Mouse (Mus musculus) embryonic facial prominence, embryonic 13.5 days (tissue): Measurements from ENCODE around the gene Tet2. TPM values are rescaled to one million over a fixed set of nuclear protein-coding genes. Genes with fewer than 3 reads are reported as not detected.
"Not testable (repeated sequence)": the region's sequence is repeated elsewhere in the genome, so short reads cannot be mapped to it uniquely, and the experiment has no call there.

Source experiments
- ATAC-seq: fragments of 200-750 bp; cut with Nextera tagmentation; 2 replicates; pipeline ENCODE4 v1.8.0; 2017; ENCODE audit warnings: low read depth; ENCODE audit not compliant: insufficient number of reproducible peaks, insufficient read depth, low FRiP score, low TSS enrichment
- H3K27ac ChIP-seq: fragments of 300-500 bp; sonication (generic); 2 replicates; pipeline ENCODE4 v1.5.1; 2015; ENCODE audit warnings: moderate library complexity, mild to moderate bottlenecking, inconsistent platforms
- H3K27me3 ChIP-seq: fragments of 300-500 bp; sonication (generic); 2 replicates; pipeline ENCODE4 v1.6.1; 2015; ENCODE audit warnings: mild to moderate bottlenecking, inconsistent platforms
- H3K36me3 ChIP-seq: fragments of 300-500 bp; sonication (generic); 2 replicates; pipeline ENCODE4 v1.6.1; 2015; ENCODE audit warnings: mild to moderate bottlenecking, inconsistent platforms
- H3K4me1 ChIP-seq: fragments of 300-500 bp; sonication (generic); 2 replicates; pipeline ENCODE4 v1.6.1; 2015; ENCODE audit warnings: inconsistent platforms
- H3K4me2 ChIP-seq: fragments of 300-500 bp; sonication (generic); 2 replicates; pipeline ENCODE4 v1.6.1; 2015; ENCODE audit warnings: moderate library complexity, mild to moderate bottlenecking, inconsistent platforms
- H3K4me3 ChIP-seq: fragments of 300-500 bp; sonication (generic); 2 replicates; pipeline ENCODE4 v1.5.1; 2015; ENCODE audit warnings: mild to moderate bottlenecking, inconsistent platforms
- H3K9ac ChIP-seq: fragments of 300-500 bp; sonication (generic); 2 replicates; pipeline ENCODE4 v1.6.1; 2015; ENCODE audit warnings: mild to moderate bottlenecking, inconsistent platforms
- H3K9me3 ChIP-seq: fragments of 300-500 bp; sonication (generic); 2 replicates; pipeline ENCODE4 v1.6.1; 2016; ENCODE audit warnings: inconsistent platforms
- whole genome bisulfite sequencing: fragments of 180-500 bp; shearing (Covaris S2); methylation state at CpG from one replicate; pipeline ENCODE4 v1.1.7; 2015; ENCODE audit warnings: mixed read lengths; 5-methylcytosine and 5-hydroxymethylcytosine counted together
- polyA plus RNA-seq: library from polyadenylated mRNA; unstranded; fragments of >200 nt; fragmentation: Nextera tagmentation; extraction: Ambion mirVana; gene quantifications from 2 replicates; pipeline ENCODE4 v1.2.1, GENCODE M21; 2015

Gene Tet2
- polyA plus RNA-seq = 21.1 and 23.4 TPM in 2 replicates

DNA sequence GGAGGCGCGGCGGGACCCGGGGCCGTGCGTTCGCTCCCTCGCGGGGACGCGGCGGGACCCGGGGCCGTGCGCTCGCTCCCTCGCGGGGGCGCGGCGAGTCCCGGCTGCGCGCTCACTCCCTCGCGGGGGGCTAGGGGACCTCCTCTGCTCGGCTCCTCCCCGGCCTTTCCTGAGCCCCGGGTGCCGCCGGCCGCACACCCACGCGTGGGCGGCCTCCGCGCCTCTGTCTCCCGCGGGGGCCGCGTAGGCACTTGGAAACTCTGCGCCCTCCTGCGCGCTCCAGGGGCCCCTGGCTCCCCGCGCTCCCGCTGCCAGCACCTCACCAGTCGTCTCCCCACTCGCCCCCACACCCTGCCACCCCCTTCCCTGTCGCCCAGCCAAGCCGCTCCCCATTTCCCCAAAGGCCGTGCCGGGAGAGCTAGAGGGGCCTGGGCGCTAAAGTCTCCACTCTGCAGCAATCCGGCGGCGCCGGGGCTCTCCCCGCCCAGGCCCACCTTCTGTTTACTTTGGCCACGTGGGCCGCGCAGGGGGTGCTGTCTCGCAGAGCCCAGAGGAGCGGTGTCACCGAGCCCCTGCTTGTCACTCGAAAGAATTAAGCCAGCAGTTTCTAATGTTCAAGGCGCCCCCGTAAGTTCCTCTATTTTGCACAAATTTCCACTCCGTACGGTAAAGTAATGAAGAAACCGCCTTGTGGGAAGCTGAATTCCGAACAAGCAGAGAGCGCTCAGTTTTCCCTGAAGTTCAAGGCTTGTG, at the start of gene Tet2:
Gene Tet2 (minus strand): TSS at position 589 of the 753 bp plus-strand sequence.
- Histone ChIP-seq H3K27me3 (no peaks in the 10 kb centered on the region), H3K4me3 (peak within 1 kb of the TSS; percentile 79), H3K9me3 (no peaks in the 10 kb centered on the region), H3K9ac (peak within 1 kb of the TSS; percentile 86), H3K4me1 (peaks cover 14% of the 10 kb centered on the region), H3K36me3 (no peaks in the 10 kb centered on the region), H3K4me2 (peak within 1 kb of the TSS; percentile 73), H3K27ac (peak within 1 kb of the TSS; percentile 97)
- peak; percentile 77 for ATAC-seq
- WGBS = under 1% methylated on average over 71 of the region's 73 CpGs

DNA sequence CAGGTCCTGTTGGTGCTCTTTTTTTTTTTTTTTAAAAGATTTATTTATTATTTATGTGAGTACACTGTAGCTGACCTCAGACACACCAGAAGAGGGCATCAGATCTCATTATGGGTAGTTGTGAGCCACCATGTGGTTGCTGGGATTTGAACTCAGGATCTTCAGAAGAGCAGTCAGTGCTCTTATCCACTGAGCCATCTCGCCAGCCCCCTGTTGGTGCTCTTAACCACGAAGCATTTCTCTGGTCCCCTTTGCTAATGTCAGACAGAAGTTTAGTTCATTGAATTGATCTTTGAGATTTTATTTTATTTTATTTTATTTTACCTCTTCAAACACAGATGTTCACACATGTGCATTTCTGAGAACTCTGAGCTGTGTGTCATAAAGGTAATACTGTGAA, 48.1 kb upstream of the Tet2 start:
- not testable (repeated sequence) for H3K9ac ChIP-seq, H3K36me3 ChIP-seq, ATAC-seq, H3K4me1 ChIP-seq, H3K4me2 ChIP-seq, H3K9me3 ChIP-seq, H3K27me3 ChIP-seq, H3K4me3 ChIP-seq, H3K27ac ChIP-seq
- WGBS = 89% methylated on average over 2 of the region's 2 CpGs

DNA sequence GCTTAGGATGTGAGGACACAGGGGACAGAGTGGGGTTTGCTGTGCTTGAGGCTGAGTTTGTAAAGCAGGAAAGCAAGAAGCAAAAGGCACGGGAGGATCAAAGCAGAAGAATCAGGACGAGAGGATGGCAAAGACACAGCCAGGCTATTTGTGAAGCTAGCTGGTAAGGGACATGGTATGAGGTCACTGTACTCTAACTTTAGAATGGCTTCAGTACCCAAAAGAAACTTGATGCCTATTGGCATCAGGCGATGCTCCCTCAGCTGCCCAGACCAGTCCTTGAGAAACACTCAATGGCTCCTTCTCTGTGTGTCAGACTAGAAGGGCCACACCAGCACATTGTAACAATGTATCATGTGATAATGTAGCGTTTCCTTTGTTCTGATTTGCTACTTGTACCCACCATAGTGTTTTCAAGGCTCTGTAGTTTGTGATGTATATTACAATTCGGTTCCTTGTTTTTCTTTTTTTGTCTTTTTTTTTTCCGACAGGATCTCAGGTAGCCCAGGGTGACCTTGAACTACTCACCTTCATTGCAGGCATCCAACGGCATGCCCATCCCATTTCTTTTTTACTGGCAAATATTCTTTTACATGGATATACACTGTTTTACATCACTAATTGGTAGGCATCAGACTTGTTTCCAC, 45.7 kb upstream of the Tet2 start:
- Histone ChIP-seq H3K4me3 (no peak overlapping the region), H3K4me2 (no peak overlapping the region), H3K36me3 (no peaks in the 10 kb centered on the region), H3K9ac (no peak overlapping the region), H3K4me1 (no peaks in the 10 kb centered on the region), H3K27me3 (no peaks in the 10 kb centered on the region), H3K27ac (no peak overlapping the region), H3K9me3 (no peaks in the 10 kb centered on the region)
- 83% methylated on average over 7 of the region's 7 CpGs for WGBS
- ATAC-seq = no peak

DNA sequence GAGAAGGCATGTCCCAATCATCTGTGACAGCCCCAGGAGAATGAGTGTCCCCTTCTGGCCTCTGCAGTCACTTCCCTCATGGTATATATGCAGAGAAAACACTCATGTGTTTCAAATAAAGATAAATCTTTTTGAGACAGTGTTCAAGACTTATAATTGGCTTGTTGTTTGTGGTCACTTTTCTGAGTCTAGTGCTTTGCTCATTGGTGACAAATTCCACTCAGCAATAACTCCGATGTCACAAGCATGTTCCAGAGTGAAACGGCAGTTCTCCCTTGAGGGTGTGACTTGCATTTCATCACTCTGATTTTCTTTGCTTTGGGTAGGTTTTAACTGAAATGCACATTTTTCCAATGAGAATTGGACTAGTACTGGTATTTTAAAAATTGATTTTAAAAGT, 40.1 kb upstream of the Tet2 start:
- H3K36me3 ChIP-seq = no peaks in the 10 kb centered on the region

DNA sequence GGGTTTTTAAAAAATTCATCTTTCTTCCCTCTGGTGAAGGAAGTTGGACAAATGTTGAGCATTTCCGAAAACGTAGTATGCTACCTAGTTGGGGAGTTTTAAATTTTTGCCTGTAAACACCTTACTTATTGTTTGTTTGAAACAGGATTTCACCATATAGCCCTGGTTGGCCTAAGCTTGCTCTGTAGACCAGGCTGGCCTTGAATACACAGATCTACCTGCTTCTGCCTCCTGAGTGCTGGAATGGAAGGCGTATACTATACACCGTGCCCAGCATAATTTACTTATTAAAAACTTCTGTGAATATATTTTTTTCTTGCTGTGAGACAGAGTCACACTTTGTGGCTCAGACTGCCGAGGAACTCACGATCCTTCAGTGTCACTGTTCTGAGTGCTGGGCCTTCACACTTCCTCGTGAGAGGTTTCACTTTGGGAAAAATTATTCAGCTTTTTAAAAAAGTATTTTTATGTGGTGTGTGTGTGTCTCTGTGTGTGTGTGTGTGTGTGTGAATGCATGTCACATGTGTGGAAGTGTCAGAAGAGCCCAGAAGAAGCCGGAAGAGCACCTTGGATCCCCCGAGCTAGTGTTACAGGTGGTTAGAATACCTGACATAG, 38.6 kb upstream of the Tet2 start:
- Histone ChIP-seq H3K4me3 (no peak overlapping the region), H3K27ac (no peak overlapping the region), H3K4me2 (no peak overlapping the region), H3K4me1 (0 out of 2 replicates have a peak, but pooled peaks cover 5% of the 10 kb centered on the region), H3K9ac (no peak overlapping the region), H3K36me3 (no peaks in the 10 kb centered on the region), H3K9me3 (no peaks in the 10 kb centered on the region), H3K27me3 (no peaks in the 10 kb centered on the region)
- WGBS = 78% methylated on average over 9 of the region's 9 CpGs
- ATAC-seq = no peak

More for the DNA sequence above, 40.1 kb upstream of the Tet2 start:
- H3K9me3 ChIP-seq = no peaks in the 10 kb centered on the region
- H3K4me3 ChIP-seq = no peak overlapping the region
- ATAC-seq = no peak
- no peak overlapping the region for H3K4me2 ChIP-seq
- H3K27ac ChIP-seq = no peak overlapping the region
- no peaks in the 10 kb centered on the region for H3K4me1 ChIP-seq
- WGBS = 57% methylated on average over 2 of the region's 2 CpGs
- no peak overlapping the region for H3K9ac ChIP-seq
- no peaks in the 10 kb centered on the region for H3K27me3 ChIP-seq

DNA sequence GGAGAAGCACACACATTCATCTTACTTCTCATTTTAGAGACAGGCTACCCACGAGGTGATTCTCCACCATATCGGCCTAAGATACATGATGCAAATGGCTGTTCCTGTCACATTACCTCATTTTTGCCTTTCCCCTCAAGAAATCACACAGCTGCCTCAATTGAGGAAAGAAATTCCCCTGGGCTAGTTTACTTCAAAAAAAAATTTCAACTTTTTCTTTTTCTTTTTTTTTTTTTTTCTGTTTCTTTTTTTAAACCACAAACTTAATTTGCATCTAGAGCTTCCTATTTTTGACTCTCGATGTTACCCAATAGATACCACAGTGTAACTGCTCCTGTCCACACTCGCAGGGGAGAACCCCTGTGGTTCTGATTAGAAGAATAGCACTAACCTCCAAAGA, 38.0 kb upstream of the Tet2 start:
- no peak overlapping the region for H3K9ac ChIP-seq

GRCm38 (mm10) chr3:133582096-133582495, 37.2 kb upstream of the Tet2 start:
- no peaks in the 10 kb centered on the region for H3K9me3 ChIP-seq
- H3K36me3 ChIP-seq = no peaks in the 10 kb centered on the region
- no peaks in the 10 kb centered on the region for H3K27me3 ChIP-seq
- 0 out of 2 replicates have a peak, but pooled peaks cover 5% of the 10 kb centered on the region for H3K4me1 ChIP-seq
- no peak overlapping the region for H3K9ac ChIP-seq
- no peak overlapping the region for H3K4me3 ChIP-seq
- no peak overlapping the region for H3K27ac ChIP-seq
- no peak for ATAC-seq
- no peak overlapping the region for H3K4me2 ChIP-seq
- 74% methylated on average over 5 of the region's 5 CpGs for WGBS

More for the DNA sequence above, 38.0 kb upstream of the Tet2 start:
- WGBS = 70% methylated on average over 4 of the region's 4 CpGs
- no peak overlapping the region for H3K4me3 ChIP-seq
- 0 out of 2 replicates have a peak, but pooled peaks cover 5% of the 10 kb centered on the region for H3K4me1 ChIP-seq
- H3K27ac ChIP-seq = no peak overlapping the region
- H3K36me3 ChIP-seq = no peaks in the 10 kb centered on the region
- no peaks in the 10 kb centered on the region for H3K9me3 ChIP-seq
- no peak overlapping the region for H3K4me2 ChIP-seq
- no peaks in the 10 kb centered on the region for H3K27me3 ChIP-seq
- ATAC-seq = no peak

GRCm38 (mm10) chr3:133581541-133581940, 36.6 kb upstream of the Tet2 start:
- H3K9me3 ChIP-seq = no peaks in the 10 kb centered on the region
- H3K4me1 ChIP-seq = 0 out of 2 replicates have a peak, but pooled peaks cover 5% of the 10 kb centered on the region
- WGBS = 75% methylated on average over 4 of the region's 4 CpGs
- no peak overlapping the region for H3K4me2 ChIP-seq
- ATAC-seq = no peak
- no peaks in the 10 kb centered on the region for H3K36me3 ChIP-seq
- H3K27ac ChIP-seq = no peak overlapping the region
- H3K9ac ChIP-seq = no peak overlapping the region
- no peaks in the 10 kb centered on the region for H3K27me3 ChIP-seq
- H3K4me3 ChIP-seq = no peak overlapping the region

DNA sequence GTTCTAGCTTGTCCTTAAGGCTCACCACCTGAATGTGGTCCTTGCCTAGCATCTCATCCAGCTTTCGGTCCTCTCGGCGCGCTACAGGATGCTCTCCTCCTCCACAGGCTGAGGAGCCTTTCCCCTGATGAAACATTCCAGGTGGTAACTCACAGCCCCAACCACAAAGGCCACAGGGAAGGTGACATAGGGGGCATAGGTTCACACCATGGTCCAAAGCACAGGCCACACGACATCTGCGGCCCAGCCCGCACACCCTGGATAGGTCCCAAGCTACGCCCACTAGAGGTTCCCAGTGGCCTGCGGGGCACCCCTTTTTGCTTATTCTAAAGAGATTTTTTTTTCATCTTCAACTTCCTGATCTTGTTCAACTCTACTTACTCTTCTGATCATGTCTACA, 34.7 kb upstream of the Tet2 start:
- H3K4me3 ChIP-seq = no peak overlapping the region
- no peaks in the 10 kb centered on the region for H3K9me3 ChIP-seq
- no peaks in the 10 kb centered on the region for H3K36me3 ChIP-seq
- 84% methylated on average over 9 of the region's 9 CpGs for WGBS
- H3K9ac ChIP-seq = no peak overlapping the region
- ATAC-seq = no peak
- H3K27ac ChIP-seq = no peak overlapping the region
- no peak overlapping the region for H3K4me2 ChIP-seq
- H3K4me1 ChIP-seq = 0 out of 2 replicates have a peak, but pooled peaks cover 5% of the 10 kb centered on the region
- no peaks in the 10 kb centered on the region for H3K27me3 ChIP-seq

GRCm38 (mm10) chr3:133579140-133579539, 34.2 kb upstream of the Tet2 start:
- no peaks in the 10 kb centered on the region for H3K36me3 ChIP-seq
- 22% methylated on average over 9 of the region's 9 CpGs for WGBS
- no peaks in the 10 kb centered on the region for H3K27me3 ChIP-seq
- no peak overlapping the region for H3K27ac ChIP-seq
- H3K4me3 ChIP-seq = no peak overlapping the region
- H3K9ac ChIP-seq = no peak overlapping the region
- 0 out of 2 replicates have a peak, but pooled peaks cover 5% of the 10 kb centered on the region for H3K4me1 ChIP-seq
- ATAC-seq = no peak
- no peaks in the 10 kb centered on the region for H3K9me3 ChIP-seq
- H3K4me2 ChIP-seq = no peak overlapping the region

- H3K4me2 ChIP-seq = no peak overlapping the region
- H3K9ac ChIP-seq = no peak overlapping the region
- no peak overlapping the region for H3K4me3 ChIP-seq
- WGBS = 75% methylated on average over 6 of the region's 6 CpGs
- H3K27ac ChIP-seq = no peak overlapping the region
- H3K4me1 ChIP-seq = 0 out of 2 replicates have a peak, but pooled peaks cover 5% of the 10 kb centered on the region
- no peaks in the 10 kb centered on the region for H3K27me3 ChIP-seq
- no peaks in the 10 kb centered on the region for H3K36me3 ChIP-seq
- ATAC-seq = no peak
- no peaks in the 10 kb centered on the region for H3K9me3 ChIP-seq
Measured at GRCm38 (mm10) chr3:133574969-133575368, 30.0 kb upstream of the Tet2 start.
